Mouse (Mus musculus) lung, postnatal 25 days (tissue): ENCODE results near the gene B3gat3.
"Not testable (repeated sequence)": the region's sequence is repeated elsewhere in the genome, so short reads cannot be mapped to it uniquely, and the experiment has no call there.

Experiments used
- DNase-seq: peaks from one replicate; pipeline ENCODE4 v3.0.0; 2022; ENCODE audit warnings: low spot score

Gene B3gat3

DNA sequence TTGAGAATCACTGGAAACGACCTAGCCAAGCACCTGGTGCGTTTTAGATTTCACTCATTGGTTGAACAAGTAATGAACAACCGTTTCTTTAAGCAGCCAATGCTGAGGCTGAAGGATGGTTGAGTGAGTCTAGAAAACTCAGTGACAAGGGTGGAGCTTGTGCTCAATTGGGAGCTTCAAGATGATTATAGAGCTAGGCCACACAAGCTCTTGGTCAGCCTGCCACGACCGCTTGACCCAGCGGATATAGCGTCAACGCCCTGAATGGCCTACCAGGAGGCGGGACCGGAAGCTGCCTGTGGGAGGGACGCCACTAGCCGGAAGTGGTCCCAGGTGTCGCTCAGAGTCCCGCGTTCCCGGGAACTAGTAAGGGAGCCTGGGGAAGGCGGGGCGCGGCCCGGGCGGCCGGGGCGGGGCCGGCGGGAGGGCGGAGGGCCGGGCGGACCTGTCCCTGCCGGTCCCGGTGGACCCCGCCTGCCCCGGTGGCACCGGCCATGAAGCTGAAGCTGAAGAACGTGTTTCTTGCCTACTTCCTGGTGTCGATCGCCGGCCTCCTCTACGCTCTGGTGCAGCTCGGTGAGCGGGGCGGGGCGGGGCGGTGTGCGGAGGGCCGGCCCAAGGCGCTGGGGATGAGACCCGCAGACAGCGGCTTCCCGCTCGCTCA, at the start of gene B3gat3:
B3gat3 (plus strand) TSS at position 302 of the 664 bp plus-strand sequence.
- peak; percentile 97 for DNase-seq

DNA sequence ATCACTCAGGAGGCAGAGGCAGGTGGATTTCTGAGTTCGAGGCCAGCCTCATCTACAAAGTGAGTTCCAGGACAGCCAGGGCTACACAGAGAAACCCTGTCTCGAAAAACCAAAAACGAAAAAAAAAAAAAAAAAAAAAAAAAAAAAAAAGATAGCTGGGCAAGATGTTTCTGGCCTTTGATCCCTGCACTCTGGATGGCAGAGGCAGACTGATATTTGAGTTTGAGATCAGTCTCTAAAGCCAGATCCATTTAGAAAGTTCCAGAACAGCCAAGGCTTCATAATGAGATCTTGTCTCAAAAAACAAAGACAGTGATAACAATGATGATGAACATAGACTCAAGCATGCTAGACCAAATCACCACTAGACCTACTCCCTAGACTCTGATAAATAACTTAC, 49.8 kb upstream of the B3gat3 start:
- DNase-seq = not testable (repeated sequence)

DNA sequence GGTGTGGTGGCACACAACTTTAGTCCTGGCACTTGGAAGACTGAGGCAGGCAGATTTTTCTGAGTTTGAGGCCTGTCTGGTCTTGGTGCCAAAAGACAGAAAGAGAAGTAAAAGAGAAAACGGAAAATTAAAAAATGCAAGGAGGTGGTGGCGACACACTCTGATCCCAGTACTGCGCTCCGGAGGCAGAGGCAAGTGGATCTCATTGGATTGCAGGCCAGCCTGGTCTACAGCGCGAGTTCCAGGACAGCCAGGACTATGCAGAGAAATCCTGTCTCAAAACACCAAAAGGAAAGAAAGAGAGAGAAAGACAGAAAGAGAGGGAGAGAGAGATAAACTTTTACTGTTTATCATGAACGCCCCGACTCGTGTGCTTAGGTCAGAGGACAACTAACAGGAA, 49.3 kb upstream of the B3gat3 start:
- no peak for DNase-seq

DNA sequence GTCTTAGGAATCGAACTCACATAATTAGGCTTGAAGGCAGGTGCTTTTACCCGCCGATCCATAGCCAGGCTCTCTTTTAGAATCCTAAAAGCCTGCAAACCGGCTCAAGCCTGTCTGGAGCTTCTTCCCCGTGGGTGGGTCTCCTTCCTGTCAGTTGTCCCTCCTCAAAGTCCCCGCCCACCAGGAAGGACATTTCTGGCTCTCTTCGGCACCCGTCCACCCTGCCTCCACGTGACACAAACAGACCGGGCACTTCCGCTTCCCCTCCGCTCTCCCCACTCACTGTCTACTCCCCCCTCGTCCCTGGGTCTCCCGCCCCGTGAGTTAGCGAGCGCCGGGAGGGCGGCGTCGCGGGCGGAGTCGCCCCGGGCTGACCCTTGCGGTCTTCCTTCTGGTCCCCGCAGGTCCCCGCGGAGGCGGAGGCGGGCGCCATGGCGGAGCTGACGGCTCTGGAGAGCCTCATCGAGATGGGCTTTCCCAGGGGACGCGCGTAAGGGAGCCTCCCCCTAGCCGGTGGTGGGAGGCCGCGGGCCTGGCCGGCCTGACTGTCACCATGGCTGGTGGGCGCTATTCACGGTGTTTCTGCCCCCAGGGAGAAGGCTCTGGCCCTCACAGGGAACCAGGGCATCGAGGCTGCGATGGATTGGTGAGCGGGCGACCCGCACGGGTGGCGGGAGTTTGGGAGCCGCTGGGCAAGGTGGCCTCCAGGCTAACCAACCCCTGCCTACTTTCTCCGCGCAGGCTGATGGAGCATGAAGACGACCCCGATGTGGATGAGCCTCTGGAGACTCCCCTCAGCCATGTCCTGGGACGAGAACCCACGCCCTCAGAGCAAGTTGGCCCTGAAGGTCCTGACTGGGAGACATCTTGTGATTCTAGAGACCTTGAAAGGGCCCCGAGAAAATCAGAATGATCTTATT, 48.6 kb upstream of the B3gat3 start, which contains the start of gene Ubxn1:
Ubxn1 (plus strand) TSS at position 230 of the 920 bp plus-strand sequence.
- peak; percentile 98 for DNase-seq

DNA sequence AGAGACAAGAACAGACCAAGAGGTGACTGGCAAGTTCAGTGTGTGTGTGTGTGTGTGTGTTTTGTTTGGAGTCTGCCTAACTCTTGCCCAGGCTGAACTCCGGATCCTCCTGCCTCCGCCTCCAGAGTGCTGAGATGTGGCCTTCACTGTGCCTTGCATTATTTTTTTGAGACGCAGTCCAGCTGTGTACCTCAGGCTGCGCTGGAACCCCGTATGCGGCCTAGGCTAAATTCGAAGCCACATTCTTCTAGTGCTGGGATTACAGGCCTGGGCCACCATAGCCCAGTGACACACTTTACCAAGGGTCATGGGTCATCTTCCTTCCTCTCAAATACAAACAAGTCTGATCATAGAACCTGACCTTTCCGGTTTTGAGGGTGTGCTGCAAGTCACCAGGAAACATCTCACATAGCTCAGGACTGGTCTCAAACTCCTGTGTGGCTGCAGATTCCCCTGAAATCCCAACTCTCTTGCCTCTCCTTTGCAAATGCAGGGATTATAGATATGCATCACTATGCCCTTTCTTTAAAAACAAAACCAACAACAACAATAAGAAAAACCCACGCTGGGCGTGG, 47.8 kb upstream of the B3gat3 start:
- DNase-seq = no peak

DNA sequence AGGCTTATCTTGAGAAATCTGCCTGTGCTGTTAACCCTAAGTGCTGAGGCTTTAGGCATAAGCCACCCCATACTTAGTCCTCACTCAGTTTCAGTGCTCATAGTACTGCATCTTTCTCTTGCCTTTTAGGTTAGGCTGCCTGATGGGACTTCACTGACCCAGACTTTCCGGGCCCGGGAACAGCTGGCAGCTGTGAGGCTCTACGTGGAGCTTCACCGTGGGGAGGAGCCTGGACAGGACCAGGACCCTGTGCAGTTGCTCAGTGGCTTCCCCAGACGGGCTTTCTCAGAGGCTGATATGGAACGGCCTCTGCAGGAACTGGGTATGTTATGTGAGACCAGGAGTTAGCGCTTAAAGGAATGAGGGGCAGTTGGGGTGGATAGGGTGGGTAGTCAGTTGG, 45.1 kb upstream of the B3gat3 start:
- no peak for DNase-seq

DNA sequence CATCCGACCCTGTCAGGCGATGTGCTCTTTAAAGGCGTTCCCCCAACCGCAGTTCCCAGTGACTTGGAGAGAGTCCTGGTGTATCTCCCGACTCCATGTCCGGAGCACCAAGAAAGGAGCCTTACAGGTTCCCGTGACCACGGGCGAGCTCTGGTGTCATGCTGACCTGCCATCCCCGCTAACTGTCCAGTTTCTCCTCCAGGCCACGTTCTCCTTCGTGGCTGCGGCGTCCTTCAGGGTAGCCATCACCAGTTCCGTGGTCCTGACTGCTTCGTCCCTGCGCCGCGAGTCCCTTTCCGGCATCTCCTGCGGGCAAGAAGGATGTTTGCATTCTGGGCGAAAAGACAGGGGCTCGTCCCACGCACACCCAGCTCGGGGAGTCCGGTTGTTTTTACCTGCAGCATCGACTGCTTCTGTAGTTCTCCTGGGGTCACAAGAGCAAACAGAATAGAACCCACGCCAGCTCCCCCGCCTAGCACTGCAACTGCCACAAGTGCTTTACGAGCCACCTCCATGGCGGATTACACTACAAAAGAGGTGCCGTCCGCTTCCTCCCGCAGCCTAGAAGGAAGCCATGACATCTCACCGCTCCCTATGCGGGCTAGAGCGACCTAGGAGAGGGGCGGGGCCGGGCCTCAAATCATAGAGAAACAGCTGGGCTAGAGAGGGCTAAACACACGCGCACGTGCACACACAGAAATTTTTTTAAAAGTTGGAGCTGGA, 39.7 kb upstream of the B3gat3 start, which contains the start of gene Uqcc3:
Uqcc3 (minus strand) TSS at position 613 of the 723 bp plus-strand sequence.
- peak; percentile 94 for DNase-seq

DNA sequence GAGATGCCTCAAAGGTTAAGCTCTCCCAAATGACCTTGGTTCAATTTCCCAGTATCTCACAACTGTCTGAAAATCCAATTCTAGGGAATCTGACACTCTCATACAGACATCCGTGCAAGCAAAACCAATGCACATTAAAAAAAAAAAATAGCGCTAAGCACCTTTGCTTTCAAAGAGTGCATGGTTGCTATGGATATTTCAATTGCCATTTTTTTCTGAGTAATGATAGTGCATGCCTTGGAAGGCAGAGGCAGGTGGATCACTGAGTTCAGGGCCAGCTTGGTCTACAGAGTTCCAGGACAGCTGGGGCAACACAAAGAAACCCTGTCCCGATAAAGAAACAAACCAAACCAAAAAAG, 39.2 kb upstream of the B3gat3 start:
- no peak for DNase-seq

DNA sequence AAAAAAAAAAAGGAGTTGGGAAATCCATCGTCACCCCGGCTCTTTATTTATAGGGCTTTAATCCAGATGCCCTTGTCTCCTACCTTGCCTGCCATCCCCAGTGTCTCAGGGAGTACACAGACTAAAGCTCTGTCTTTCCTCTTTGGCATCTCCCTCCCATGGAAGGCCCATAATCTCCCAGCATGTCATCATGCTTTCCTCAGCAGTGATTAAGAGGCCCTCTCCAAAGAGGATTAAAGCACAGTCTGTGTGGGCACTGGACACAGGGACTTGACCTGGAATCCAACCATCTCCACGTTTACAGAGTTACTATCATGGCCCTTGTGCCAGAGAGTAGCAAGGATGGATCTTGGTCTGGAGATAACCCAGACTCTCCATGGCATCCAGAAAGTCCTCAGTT, 36.6 kb upstream of the B3gat3 start, which contains the start of the genes Lbhd1 and Gm49403:
Lbhd1 (plus strand) TSS at position 117 of the 400 bp plus-strand sequence.
Gm49403 (plus strand) TSS at position 315 of the 400 bp plus-strand sequence.
- no peak for DNase-seq

DNA sequence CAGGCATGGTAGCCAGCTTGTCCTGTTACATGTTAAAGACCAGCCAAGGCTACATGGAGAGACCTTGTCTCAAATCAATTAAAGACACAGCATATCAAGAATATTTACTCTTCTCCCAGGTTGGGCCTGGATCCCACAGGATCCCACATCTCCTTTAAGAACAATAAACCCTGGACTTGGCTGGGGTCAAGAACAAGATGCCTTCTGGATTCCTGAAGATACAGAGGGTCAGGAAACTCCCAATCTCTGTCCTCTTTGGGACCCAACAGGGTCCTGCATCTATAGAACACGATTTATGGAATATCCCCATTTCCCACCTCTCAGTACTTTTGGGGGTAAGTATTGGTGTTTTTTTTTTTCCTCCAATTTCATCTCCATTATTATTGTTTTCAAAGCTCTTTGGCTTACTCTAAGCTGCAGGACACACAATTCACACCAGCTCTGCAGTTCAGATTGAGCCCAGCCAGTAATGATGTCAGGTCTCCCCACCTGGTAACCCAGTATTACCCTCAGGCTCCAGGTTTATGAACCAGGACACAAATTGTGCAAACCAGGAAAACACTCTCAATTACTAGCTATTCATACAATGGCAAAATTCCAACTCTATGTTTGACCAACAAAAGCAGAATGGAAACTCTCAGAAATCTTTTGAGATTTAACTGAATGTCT, 33.1 kb upstream of the B3gat3 start:
- DNase-seq = no peak

DNA sequence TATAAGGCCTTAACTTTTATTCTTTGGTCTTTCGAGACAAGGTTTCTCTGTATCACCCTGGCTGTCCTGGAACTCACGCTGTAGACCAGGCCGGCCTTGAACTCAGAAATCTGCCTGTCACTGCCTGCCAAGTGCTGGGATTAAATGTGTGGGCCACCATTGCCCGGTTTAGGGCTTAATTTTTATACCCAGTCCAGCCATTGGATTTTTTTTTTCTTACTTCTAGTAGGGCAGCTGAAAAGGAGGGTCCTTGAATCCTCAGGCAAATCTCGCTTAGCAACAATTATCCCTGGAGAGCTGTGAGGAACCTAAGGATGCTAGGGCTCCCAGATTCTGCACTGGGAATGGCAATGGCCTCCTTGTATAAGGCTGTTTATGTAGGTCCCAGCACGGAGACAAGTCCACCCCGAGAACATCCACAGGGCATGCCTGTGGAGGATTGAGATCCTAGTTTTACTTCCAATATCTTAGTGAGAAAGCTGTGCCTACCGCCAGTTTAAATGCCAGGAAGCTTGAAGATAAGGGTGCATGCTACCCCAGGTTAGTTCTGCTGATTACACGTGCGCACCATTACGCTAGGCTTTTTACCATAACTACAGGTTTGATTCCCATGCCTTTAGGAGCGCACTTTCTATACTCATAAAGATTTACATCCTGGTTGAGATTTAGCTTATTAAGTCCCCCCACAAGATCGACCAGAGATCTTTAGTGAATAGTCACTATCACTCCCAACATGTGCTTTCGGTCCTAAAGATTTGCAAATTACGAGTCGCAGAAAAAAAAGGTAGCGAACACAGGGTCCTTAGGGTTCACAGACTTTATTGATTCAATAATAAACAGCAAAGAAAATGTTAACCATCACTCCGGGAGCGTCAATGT, 32.4 kb upstream of the B3gat3 start:
- DNase-seq = no peak

DNA sequence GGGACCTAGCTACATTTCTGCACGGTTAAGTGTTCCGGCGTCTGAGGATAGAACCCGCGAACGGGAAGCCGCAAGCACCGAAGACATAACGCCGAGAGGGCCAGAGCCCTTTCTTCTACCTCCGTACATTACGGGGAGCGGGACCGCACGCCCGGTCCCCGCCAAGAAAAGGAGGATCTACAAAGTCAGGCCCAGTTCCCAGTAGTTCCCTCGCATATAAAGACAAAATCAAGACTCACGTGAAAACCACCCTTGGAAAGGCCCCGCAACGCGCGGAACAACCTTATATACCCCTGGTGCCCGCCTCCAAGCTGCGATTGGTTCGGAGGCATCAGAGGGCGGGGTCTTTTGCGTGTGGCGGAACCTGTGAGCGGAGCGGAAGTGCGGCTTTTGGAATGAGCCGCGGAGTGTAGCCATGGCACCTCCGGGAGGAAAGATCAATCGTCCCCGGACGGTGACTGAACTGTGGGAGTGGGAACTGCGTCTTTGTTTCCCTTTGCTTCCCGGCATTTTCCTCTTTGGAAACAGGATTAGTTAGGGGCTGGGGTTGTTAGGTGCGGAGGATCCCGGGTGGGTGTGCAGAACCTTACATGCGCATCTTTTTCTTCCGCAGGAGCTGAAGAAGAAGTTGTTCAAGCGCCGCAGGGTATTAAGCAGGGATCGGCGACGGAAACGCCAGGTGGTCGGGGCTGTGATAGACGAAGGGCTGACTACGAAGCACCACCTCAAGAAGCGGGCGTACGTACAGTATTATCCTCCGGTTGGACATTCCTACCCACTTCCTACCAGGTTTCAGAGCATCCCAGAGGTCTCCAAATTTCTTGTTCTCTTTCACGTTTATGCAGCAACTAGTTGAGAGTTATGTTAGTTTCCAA, 31.4 kb upstream of the B3gat3 start, which contains the start of the genes 1810009A15Rik and Gm49416:
1810009A15Rik (plus strand) TSS at position 343 of the 875 bp plus-strand sequence.
Gm49416 (plus strand) TSS at position 416 of the 875 bp plus-strand sequence.
- peak; percentile 96 for DNase-seq

DNA sequence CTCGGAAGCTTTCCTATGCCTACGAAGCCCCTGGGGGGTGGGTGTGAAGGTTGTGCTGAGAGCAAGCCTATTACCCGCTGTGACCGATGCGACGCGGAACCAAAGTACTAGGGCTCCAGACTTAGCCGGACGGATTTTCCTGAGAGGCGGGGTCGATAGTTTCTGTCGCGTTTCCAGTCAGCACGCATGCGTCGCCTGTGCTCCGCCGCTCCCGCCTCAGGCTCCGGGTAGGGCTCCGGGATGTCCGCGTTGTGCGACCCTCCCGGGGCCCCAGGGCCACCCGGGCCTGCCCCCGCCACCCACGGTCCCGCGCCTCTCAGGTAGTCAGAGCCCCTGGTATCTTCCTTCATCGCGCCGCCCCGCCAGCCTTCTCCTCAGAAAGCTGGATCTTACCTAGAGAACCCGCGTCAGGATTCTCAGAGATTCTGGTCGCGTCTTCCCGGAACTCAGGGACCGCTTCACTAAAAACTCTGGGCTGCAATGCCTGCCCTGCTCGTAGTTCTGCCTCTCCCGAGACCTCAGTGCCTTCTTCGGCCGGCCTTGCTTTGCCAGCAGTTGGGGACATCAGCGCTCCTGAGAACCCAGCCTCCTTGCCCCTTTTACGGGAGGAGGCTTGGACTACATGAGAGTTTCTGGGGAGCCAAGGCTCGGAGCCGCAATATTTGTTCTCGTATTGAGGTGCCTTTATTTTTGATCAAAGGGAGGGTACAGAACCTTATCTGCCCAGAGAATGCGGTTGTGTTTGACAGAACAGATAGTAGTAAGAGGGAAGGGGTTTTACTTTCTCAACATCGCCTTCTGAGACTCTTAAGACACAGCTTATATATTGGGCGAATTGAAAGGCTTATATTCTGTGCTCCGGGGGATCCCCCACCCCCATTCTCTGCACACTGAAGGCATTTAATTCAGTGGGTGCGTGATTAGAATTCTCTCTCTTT, 27.1 kb upstream of the B3gat3 start, which contains the start of gene Ints5:
Ints5 (plus strand) TSS at position 177 of the 938 bp plus-strand sequence.
- DNase-seq = peak; percentile 88

DNA sequence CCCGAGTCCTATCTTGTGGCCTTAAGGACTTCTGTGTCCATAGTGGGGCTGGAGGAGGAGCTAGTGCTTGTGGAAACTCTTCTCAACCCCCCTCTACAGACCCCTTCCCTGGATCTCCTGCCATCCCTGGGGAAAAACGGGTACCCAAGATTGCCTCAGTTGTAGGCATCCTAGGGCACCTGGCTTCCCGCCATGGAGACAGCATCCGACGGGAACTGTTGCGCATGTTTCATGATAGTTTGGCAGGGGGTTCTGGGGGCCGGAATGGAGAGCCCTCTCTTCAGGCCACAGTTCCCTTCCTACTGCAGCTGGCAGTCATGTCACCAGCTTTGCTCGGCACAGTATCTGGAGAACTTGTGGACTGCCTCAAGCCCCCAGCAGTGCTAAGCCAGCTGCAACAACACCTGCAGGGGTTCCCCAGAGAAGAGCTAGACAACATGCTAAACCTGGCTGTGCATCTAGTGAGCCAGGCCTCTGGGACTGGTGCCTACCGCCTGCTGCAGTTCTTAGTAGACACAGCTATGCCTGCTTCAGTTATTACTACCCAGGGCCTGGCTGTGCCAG, 24.7 kb upstream of the B3gat3 start:
- no peak for DNase-seq

DNA sequence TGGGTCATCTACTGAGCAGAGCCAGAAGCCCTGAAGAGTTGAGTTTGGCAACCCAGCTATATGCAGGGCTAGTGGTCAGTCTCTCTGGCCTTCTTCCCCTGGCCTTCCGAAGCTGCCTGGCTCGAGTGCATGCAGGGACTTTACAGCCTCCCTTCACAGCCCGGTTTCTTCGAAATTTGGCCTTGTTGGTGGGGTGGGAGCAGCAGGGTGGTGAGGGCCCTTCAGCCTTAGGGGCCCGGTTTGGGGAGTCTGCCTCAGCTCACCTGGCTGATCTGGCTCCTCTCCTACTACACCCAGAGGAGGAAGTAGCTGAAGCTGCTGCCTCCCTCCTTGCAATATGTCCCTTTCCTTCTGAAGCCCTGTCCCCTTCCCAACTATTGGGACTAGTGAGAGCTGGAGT, 23.9 kb upstream of the B3gat3 start:
- not testable (repeated sequence) for DNase-seq

DNA sequence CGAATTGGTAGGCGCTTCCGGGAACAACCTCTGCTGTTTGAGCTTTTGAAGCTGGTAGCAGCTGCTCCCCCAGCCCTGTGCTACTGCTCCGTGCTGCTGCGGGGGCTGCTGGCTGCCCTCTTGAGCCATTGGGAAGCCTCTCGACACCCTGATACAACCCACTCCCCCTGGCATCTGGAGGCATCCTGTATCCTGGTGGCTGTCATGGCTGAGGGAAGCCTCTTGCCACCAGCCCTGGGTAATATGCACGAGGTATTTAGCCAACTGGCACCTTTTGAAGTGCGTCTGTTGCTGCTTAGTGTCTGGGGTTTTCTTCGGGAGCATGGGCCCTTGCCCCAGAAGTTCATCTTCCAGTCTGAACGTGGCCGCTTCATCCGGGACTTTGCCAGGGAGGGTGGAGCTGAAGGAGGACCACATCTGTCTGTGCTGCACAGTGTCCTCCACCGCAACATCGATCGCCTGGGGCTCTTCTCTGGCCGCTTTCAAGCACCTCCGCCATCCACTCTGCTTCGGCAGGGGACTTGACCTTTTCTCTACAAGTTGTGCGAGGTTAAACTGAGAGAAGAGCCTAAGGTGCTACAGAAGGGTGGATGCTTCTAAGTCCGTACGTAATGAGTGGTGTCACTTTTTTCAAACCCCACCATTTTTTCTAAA, 22.8 kb upstream of the B3gat3 start:
- not testable (repeated sequence) for DNase-seq
